9 mouse cellular contexts compared by ENCODE assay signal in genomic region chr1:86968261-86968964, GRCm38 (mm10).
DNase-seq lines count a peak whose midpoint lies in the region; ATAC-seq and TF ChIP-seq lines count a peak whose summit lies in the region.
"Had no signal": no experiment of that assay in that cellular context is flagged by ENCODE, and none has a peak within 500 bp of the region (broad histone marks: within the 10 kb centered on the region; RNA-seq: fewer than 3 reads in every experiment).

No protein-coding gene starts in this region.

- peak; percentile 20 to 59 (median 49); a peak in 4 of 6 replicates for TF ChIP-seq CTCF in MEL (IDR thresholded peaks at IDR 0.05 in 2 of 3, conservative IDR thresholded peaks at IDR 0.05 in 1 of 3; ENCODE audit: control insufficient read depth in 1 of 3, insufficient read depth in 1 of 3, low read depth in 2 of 3, low read length in 3 of 3, poor library complexity in 1 of 3, severe bottlenecking in 1 of 3)

- no peak for TF ChIP-seq EP300 in MEL (IDR thresholded peaks at IDR 0.05; ENCODE audit: low read depth in 1 of 2, low read length in 2 of 2)

- no peak overlapping the region for H3K9ac ChIP-seq in MEL (ENCODE audit: control insufficient read depth, low read depth, low read length, poor library complexity, severe bottlenecking)
- no peak overlapping the region for H3K9ac ChIP-seq in forebrain, embryonic 15.5 days (replicated peaks)
- H3K9ac ChIP-seq: neural tube, embryonic 13.5 days had no signal

- TF ChIP-seq POLR2A in MEL (IDR thresholded peaks at IDR 0.05; ENCODE audit: control insufficient read depth in 1 of 2, insufficient read depth in 1 of 2, low read depth in 1 of 2, low read length in 2 of 2, poor library complexity in 1 of 2), result no peak

- no peak overlapping the region for H3K27ac ChIP-seq in heart, embryonic 10.5 days
- H3K27ac ChIP-seq in MEL (ENCODE audit: control insufficient read depth, low read depth, low read length), result no peak overlapping the region
- H3K27ac ChIP-seq in forebrain, embryonic 15.5 days (replicated peaks), result no peak overlapping the region
- H3K27ac ChIP-seq: neural tube, embryonic 13.5 days had no signal

- 53% methylated on average over 6 of the region's 6 CpGs for WGBS in heart, embryonic 10.5 days
- 59% methylated on average over 6 of the region's 6 CpGs for WGBS in forebrain, embryonic 15.5 days

- H3K79me2 ChIP-seq in MEL (ENCODE audit: control insufficient read depth, insufficient read depth, low read length, poor library complexity), result no peaks in the 10 kb centered on the region

- no peak for ATAC-seq in forebrain, embryonic 15.5 days (replicated peaks)

- H3K4me2 ChIP-seq in forebrain, embryonic 15.5 days (replicated peaks), result no peak overlapping the region
- H3K4me2 ChIP-seq: neural tube, embryonic 13.5 days had no signal

- H3K4me1 ChIP-seq in heart, embryonic 10.5 days, result no peaks in the 10 kb centered on the region
- H3K4me1 ChIP-seq in MEL (ENCODE audit: control insufficient read depth in 1 of 2, insufficient read depth in 2 of 2, low read length in 2 of 2), result peaks cover 12 to 18% of the 10 kb centered on the region in 2 experiments
- H3K4me1 ChIP-seq in forebrain, embryonic 15.5 days, result no peaks in the 10 kb centered on the region

- peak; percentile 44 for TF ChIP-seq RAD21 in MEL (IDR thresholded peaks at IDR 0.05; ENCODE audit: low read depth, low read length)

- H3K9me3 ChIP-seq in heart, embryonic 10.5 days, result no peaks in the 10 kb centered on the region
- H3K9me3 ChIP-seq in MEL (replicated peaks; ENCODE audit: insufficient read depth, low read length), result no peaks in the 10 kb centered on the region
- H3K9me3 ChIP-seq in forebrain, embryonic 15.5 days, result no peaks in the 10 kb centered on the region
- H3K9me3 ChIP-seq: neural tube, embryonic 13.5 days had no signal

- no peaks in the 10 kb centered on the region for H3K27me3 ChIP-seq in heart, embryonic 10.5 days (ENCODE audit: insufficient read depth, poor library complexity, severe bottlenecking)
- no peaks in the 10 kb centered on the region for H3K27me3 ChIP-seq in MEL (ENCODE audit: control insufficient read depth in 1 of 2, insufficient read depth in 2 of 2, low read length in 2 of 2)
- no peaks in the 10 kb centered on the region for H3K27me3 ChIP-seq in forebrain, embryonic 15.5 days
- H3K27me3 ChIP-seq: neural tube, embryonic 13.5 days had no signal

- H3K36me3 ChIP-seq in heart, embryonic 10.5 days, result 0 out of 2 replicates have a peak, but pooled peaks cover 3% of the 10 kb centered on the region
- H3K36me3 ChIP-seq in MEL (ENCODE audit: control insufficient read depth in 1 of 2, insufficient read depth in 2 of 2, low read length in 2 of 2), result peaks cover 0 to 10% of the 10 kb centered on the region in 2 experiments; a peak in 2 of 4 replicates
- 0 out of 2 replicates have a peak, but pooled peaks cover under 1% of the 10 kb centered on the region for H3K36me3 ChIP-seq in forebrain, embryonic 15.5 days

- peak; percentile 85 for DNase-seq in heart, adult 11 months
- no peak for DNase-seq in heart, embryonic 10.5 days (ENCODE audit: low spot score)
- peak; percentile 72 for DNase-seq in MEL (ENCODE audit: low read depth, low spot score)
- peak; percentile 17 for DNase-seq in embryo, embryonic 9.5 days (ENCODE audit: extremely low spot score)
- peak; percentile 64 to 69 for DNase-seq in kidney, postnatal 25 days
- DNase-seq in retina, postnatal 1 day, result no peak
- DNase-seq in thymus, adult 18-20 months, result no peak

- H3K4me3 ChIP-seq in heart, embryonic 10.5 days, result no peak overlapping the region
- H3K4me3 ChIP-seq in MEL (ENCODE audit: control insufficient read depth in 1 of 2, insufficient read depth in 1 of 2, low read depth in 2 of 2, low read length in 2 of 2), result no peak overlapping the region
- H3K4me3 ChIP-seq in forebrain, embryonic 15.5 days, result no peak overlapping the region
- H3K4me3 ChIP-seq: neural tube, embryonic 13.5 days had no signal

TF ChIP-seq in MEL, 35 proteins besides CTCF, POLR2A, EP300 and RAD21:
- TF ChIP-seq GATA1 (IDR thresholded peaks at IDR 0.05; ENCODE audit: low read depth, low read length), result 0 out of 2 replicates have a peak, but pooled peaks have one; percentile 1
- TF ChIP-seq ZC3H11A (IDR thresholded peaks at IDR 0.05; ENCODE audit: low read depth, low read length), result peak; percentile 42
- TF ChIP-seq SMC3 (IDR thresholded peaks at IDR 0.05; ENCODE audit: low read depth, low read length), result peak; percentile 60
- no peak for TF ChIP-seq TBP (IDR thresholded peaks at IDR 0.05; ENCODE audit: low read depth, low read length)
- TF ChIP-seq ZNF384 (IDR thresholded peaks at IDR 0.05; ENCODE audit: low read depth, low read length), result peak; percentile 72
- no peak for TF ChIP-seq TCF12 (IDR thresholded peaks at IDR 0.05; ENCODE audit: low read depth, low read length)

Comparison
In these comparisons a context has a peak if more than half of its experiments do, and no peak if none do; other contexts are left out.
1. DNase-seq: peak in heart, adult 11 months (single experiment), MEL (single experiment), embryo, embryonic 9.5 days (single experiment) and kidney, postnatal 25 days (2 of 2); none in heart, embryonic 10.5 days (single experiment), retina, postnatal 1 day (single experiment) and thymus, adult 18-20 months (0 of 2).